Mouse (Mus musculus): ENCODE results near the gene Hoxb3. TPM values are rescaled to one million over a fixed set of nuclear protein-coding genes. Genes with fewer than 3 reads are reported as not detected.

Gene Hoxb3
- total RNA-seq, 2 experiments from 2014 or later, result 0.89 to 1.6 TPM

- no peak for DNase-seq
These were observed 4.6 kb upstream of the Hoxb3 start for GRCm38 (mm10) chr11:96318368-96319070.

GRCm38 (mm10) chr11:96319071-96319902 is 3.8 kb upstream of the Hoxb3 start:
- no peak for DNase-seq

GRCm38 (mm10) chr11:96319910-96320309 is 3.2 kb upstream of the Hoxb3 start:
- no peak for DNase-seq

GRCm38 (mm10) chr11:96320688-96321087 is 2.4 kb upstream of the Hoxb3 start:
- no peak for DNase-seq

GRCm38 (mm10) chr11:96321846-96322245 is 1.3 kb upstream of the Hoxb3 start:
- DNase-seq, result no peak

- no peak for DNase-seq
These were observed 388 bp upstream of the Hoxb3 start for GRCm38 (mm10) chr11:96322738-96323137.

- DNase-seq, result no peak
These were observed 999 bp downstream of the Hoxb3 start for GRCm38 (mm10) chr11:96324125-96324524.

GRCm38 (mm10) chr11:96324965-96325364 is 1.8 kb downstream of the Hoxb3 start:
- no peak for DNase-seq

- no peak for DNase-seq
These were observed 2.7 kb downstream of the Hoxb3 start for GRCm38 (mm10) chr11:96325747-96326212.

- DNase-seq, result no peak
These were observed 3.6 kb downstream of the Hoxb3 start for GRCm38 (mm10) chr11:96326705-96327104.

GRCm38 (mm10) chr11:96327122-96327521 is 4.0 kb downstream of the Hoxb3 start:
- no peak for DNase-seq

- no peak for DNase-seq
These were observed 4.6 kb downstream of the Hoxb3 start for GRCm38 (mm10) chr11:96327750-96328149.

GRCm38 (mm10) chr11:96328605-96329004 is 5.5 kb downstream of the Hoxb3 start:
- DNase-seq, result no peak

GRCm38 (mm10) chr11:96332105-96332504 is 9.0 kb downstream of the Hoxb3 start:
- no peak for DNase-seq

GRCm38 (mm10) chr11:96332618-96333032 is 9.5 kb downstream of the Hoxb3 start:
- no peak for DNase-seq

- no peak for DNase-seq
These were observed 10.3 kb downstream of the Hoxb3 start for GRCm38 (mm10) chr11:96333241-96334001.

- no peak for DNase-seq
These were observed 10.9 kb downstream of the Hoxb3 start for GRCm38 (mm10) chr11:96334002-96334364.

- no peak for DNase-seq
These were observed 11.9 kb downstream of the Hoxb3 start for GRCm38 (mm10) chr11:96334998-96335397.

- no peak for DNase-seq
These were observed 13.5 kb downstream of the Hoxb3 start for GRCm38 (mm10) chr11:96336597-96336996.

- no peak for DNase-seq
These were observed 13.9 kb downstream of the Hoxb3 start for GRCm38 (mm10) chr11:96337026-96337425.

GRCm38 (mm10) chr11:96338957-96339855 is 16.1 kb downstream of the Hoxb3 start:
- no peak for DNase-seq
